Mouse (Mus musculus) stomach, embryonic 16.5 days (tissue): ENCODE measurements around the gene Sh3bp2. TPM values are rescaled to one million over a fixed set of nuclear protein-coding genes. Genes with fewer than 3 reads are reported as not detected.

Experiments
- ATAC-seq: fragments of 200-750 bp; cut with Nextera tagmentation; 2 replicates; pipeline ENCODE4 v1.8.0; 2017; ENCODE audit warnings: moderate number of reproducible peaks, moderate TSS enrichment; ENCODE audit not compliant: insufficient read depth, low FRiP score
- H3K27ac ChIP-seq: fragments of 300-500 bp; sonication (generic); 2 replicates; pipeline ENCODE4 v1.5.1; 2014; ENCODE audit warnings: low read length
- H3K27me3 ChIP-seq: fragments of 300-500 bp; sonication (generic); 2 replicates; pipeline ENCODE4 v1.6.1; 2014; ENCODE audit warnings: low read length, control low read depth, mixed read lengths; ENCODE audit not compliant: control insufficient read depth, insufficient read depth
- H3K36me3 ChIP-seq: fragments of 300-500 bp; sonication (generic); 2 replicates; pipeline ENCODE4 v1.6.1; 2014; ENCODE audit warnings: low read length; ENCODE audit not compliant: control insufficient read depth, insufficient read depth
- H3K4me1 ChIP-seq: fragments of 300-500 bp; sonication (generic); 2 replicates; pipeline ENCODE4 v1.6.1; 2014; ENCODE audit warnings: low read length, control low read depth, mixed read lengths; ENCODE audit not compliant: control insufficient read depth, insufficient read depth
- H3K4me2 ChIP-seq: fragments of 300-500 bp; sonication (generic); 2 replicates; pipeline ENCODE4 v1.6.1; 2014; ENCODE audit warnings: low read depth, low read length, mixed read lengths
- H3K4me3 ChIP-seq: fragments of 300-500 bp; sonication (generic); replicated peaks from 2 replicates; pipeline ENCODE4 v1.5.1; 2014; ENCODE audit warnings: mild to moderate bottlenecking, low read length
- H3K9ac ChIP-seq: fragments of 300-500 bp; sonication (generic); 2 replicates; pipeline ENCODE4 v1.6.1; 2014; ENCODE audit warnings: low read length
- H3K9me3 ChIP-seq: fragments of 300-500 bp; sonication (generic); replicated peaks from 2 replicates; pipeline ENCODE4 v1.6.1; 2016; ENCODE audit warnings: low read length, control low read depth; ENCODE audit not compliant: control insufficient read depth
- WGBS: fragments of 180-500 bp; shearing (Covaris S2); extraction: QIAGEN DNeasy Blood & Tissue Kit; methylation state at CpG from one replicate; pipeline ENCODE4 v1.1.7; 2014; 5-methylcytosine and 5-hydroxymethylcytosine counted together
- polyA plus RNA-seq: library from polyadenylated mRNA; unstranded; fragments of >200 nt; fragmentation: Nextera tagmentation; extraction: Ambion mirVana; gene quantifications from 2 replicates; pipeline ENCODE4 v1.2.1, GENCODE M21; 2015

The Sh3bp2 gene
- polyA plus RNA-seq, 1 experiment from 2014 or later = 5.8 TPM

- H3K4me2 ChIP-seq = no peak overlapping the region
- no peaks in the 10 kb centered on the region for H3K4me1 ChIP-seq
- H3K27me3 ChIP-seq = no peaks in the 10 kb centered on the region
- 69% methylated on average over 5 of the region's 5 CpGs for WGBS
- peak overlapping the region; percentile 13; the same call in 1 of the 2 replicates for H3K9ac ChIP-seq
- H3K4me3 ChIP-seq = no peak overlapping the region
- H3K27ac ChIP-seq = peak overlapping the region; percentile 34; the same call in 1 of the 2 replicates
- no peak for ATAC-seq
- no peaks in the 10 kb centered on the region for H3K9me3 ChIP-seq
- no peaks in the 10 kb centered on the region for H3K36me3 ChIP-seq
Measured at GRCm38 (mm10) chr5:34533066-34533465, 7.4 kb downstream of the Sh3bp2 start.

GRCm38 (mm10) chr5:34533820-34534219, 8.2 kb downstream of the Sh3bp2 start:
- Histone ChIP-seq H3K9ac (no peak overlapping the region), H3K4me1 (no peaks in the 10 kb centered on the region), H3K36me3 (no peaks in the 10 kb centered on the region), H3K4me2 (no peak overlapping the region), H3K27ac (no peak overlapping the region; the same call in 1 of the 2 replicates), H3K27me3 (no peaks in the 10 kb centered on the region), H3K4me3 (no peak overlapping the region), H3K9me3 (no peaks in the 10 kb centered on the region)
- ATAC-seq = no peak
- WGBS = 61% methylated on average over 3 of the region's 3 CpGs

- no peak for ATAC-seq
- 69% methylated on average over 5 of the region's 5 CpGs for WGBS
- Histone ChIP-seq H3K4me3 (no peak overlapping the region), H3K9ac (no peak overlapping the region), H3K4me1 (no peaks in the 10 kb centered on the region), H3K27me3 (no peaks in the 10 kb centered on the region), H3K27ac (no peak overlapping the region), H3K4me2 (no peak overlapping the region), H3K36me3 (no peaks in the 10 kb centered on the region), H3K9me3 (no peaks in the 10 kb centered on the region)
Measured at GRCm38 (mm10) chr5:34534776-34535581, 9.3 kb downstream of the Sh3bp2 start.

- 81% methylated on average over 7 of the region's 7 CpGs for WGBS
- Histone ChIP-seq H3K4me3 (no peak overlapping the region), H3K4me1 (no peaks in the 10 kb centered on the region), H3K4me2 (no peak overlapping the region), H3K36me3 (no peaks in the 10 kb centered on the region), H3K9me3 (no peaks in the 10 kb centered on the region), H3K27me3 (no peaks in the 10 kb centered on the region), H3K9ac (no peak overlapping the region), H3K27ac (no peak overlapping the region)
- no peak for ATAC-seq
Measured at GRCm38 (mm10) chr5:34535831-34536230, 10.2 kb downstream of the Sh3bp2 start.

GRCm38 (mm10) chr5:34538079-34538478, 12.4 kb downstream of the Sh3bp2 start:
- no peaks in the 10 kb centered on the region for H3K36me3 ChIP-seq
- no peaks in the 10 kb centered on the region for H3K4me1 ChIP-seq
- no peak for ATAC-seq

GRCm38 (mm10) chr5:34538527-34538926, 12.9 kb downstream of the Sh3bp2 start:
- H3K36me3 ChIP-seq = no peaks in the 10 kb centered on the region
- no peak overlapping the region for H3K27ac ChIP-seq
- H3K9ac ChIP-seq = no peak overlapping the region
- no peaks in the 10 kb centered on the region for H3K27me3 ChIP-seq
- no peak overlapping the region for H3K4me3 ChIP-seq
- no peaks in the 10 kb centered on the region for H3K9me3 ChIP-seq
- no peaks in the 10 kb centered on the region for H3K4me1 ChIP-seq
- ATAC-seq = no peak
- H3K4me2 ChIP-seq = no peak overlapping the region
- 38% methylated on average over 5 of the region's 5 CpGs for WGBS

More at GRCm38 (mm10) chr5:34538079-34538478, 12.4 kb downstream of the Sh3bp2 start:
- Histone ChIP-seq H3K9ac (no peak overlapping the region), H3K9me3 (no peaks in the 10 kb centered on the region), H3K4me3 (no peak overlapping the region), H3K27ac (no peak overlapping the region), H3K4me2 (no peak overlapping the region), H3K27me3 (no peaks in the 10 kb centered on the region)
- WGBS = 72% methylated on average over 7 of the region's 7 CpGs

GRCm38 (mm10) chr5:34539121-34539520, 13.5 kb downstream of the Sh3bp2 start:
- Histone ChIP-seq H3K4me2 (no peak overlapping the region), H3K9ac (no peak overlapping the region), H3K4me1 (no peaks in the 10 kb centered on the region), H3K36me3 (no peaks in the 10 kb centered on the region), H3K9me3 (no peaks in the 10 kb centered on the region), H3K27me3 (no peaks in the 10 kb centered on the region), H3K4me3 (no peak overlapping the region), H3K27ac (no peak overlapping the region)
- WGBS = 92% methylated on average over 2 of the region's 2 CpGs
- no peak for ATAC-seq

GRCm38 (mm10) chr5:34542166-34542565, 16.5 kb downstream of the Sh3bp2 start:
- Histone ChIP-seq H3K9me3 (no peaks in the 10 kb centered on the region), H3K4me1 (no peaks in the 10 kb centered on the region), H3K9ac (no peak overlapping the region), H3K4me2 (no peak overlapping the region), H3K36me3 (no peaks in the 10 kb centered on the region), H3K27ac (no peak overlapping the region), H3K4me3 (no peak overlapping the region), H3K27me3 (no peaks in the 10 kb centered on the region)
- WGBS = 48% methylated on average over 1 of the region's 1 CpGs
- no peak for ATAC-seq

- H3K4me3 ChIP-seq = no peak overlapping the region; the same call in 1 of the 2 replicates
- no peak overlapping the region for H3K4me2 ChIP-seq
- H3K4me1 ChIP-seq = no peaks in the 10 kb centered on the region
- no peak overlapping the region for H3K9ac ChIP-seq
- no peaks in the 10 kb centered on the region for H3K36me3 ChIP-seq
- no peak for ATAC-seq
- WGBS = 53% methylated on average over 4 of the region's 4 CpGs
- H3K27me3 ChIP-seq = no peaks in the 10 kb centered on the region
- no peak overlapping the region for H3K27ac ChIP-seq
- H3K9me3 ChIP-seq = no peaks in the 10 kb centered on the region
Measured at GRCm38 (mm10) chr5:34543114-34543513, 17.5 kb downstream of the Sh3bp2 start.
